Mouse (Mus musculus): ENCODE measurements around the gene Ets2. TPM values are rescaled to one million over a fixed set of nuclear protein-coding genes. Genes with fewer than 3 reads are reported as not detected.

Ets2 gene
- 100 to 1,000 TPM; 106 to 110 TPM for total RNA-seq (2021)

DNA sequence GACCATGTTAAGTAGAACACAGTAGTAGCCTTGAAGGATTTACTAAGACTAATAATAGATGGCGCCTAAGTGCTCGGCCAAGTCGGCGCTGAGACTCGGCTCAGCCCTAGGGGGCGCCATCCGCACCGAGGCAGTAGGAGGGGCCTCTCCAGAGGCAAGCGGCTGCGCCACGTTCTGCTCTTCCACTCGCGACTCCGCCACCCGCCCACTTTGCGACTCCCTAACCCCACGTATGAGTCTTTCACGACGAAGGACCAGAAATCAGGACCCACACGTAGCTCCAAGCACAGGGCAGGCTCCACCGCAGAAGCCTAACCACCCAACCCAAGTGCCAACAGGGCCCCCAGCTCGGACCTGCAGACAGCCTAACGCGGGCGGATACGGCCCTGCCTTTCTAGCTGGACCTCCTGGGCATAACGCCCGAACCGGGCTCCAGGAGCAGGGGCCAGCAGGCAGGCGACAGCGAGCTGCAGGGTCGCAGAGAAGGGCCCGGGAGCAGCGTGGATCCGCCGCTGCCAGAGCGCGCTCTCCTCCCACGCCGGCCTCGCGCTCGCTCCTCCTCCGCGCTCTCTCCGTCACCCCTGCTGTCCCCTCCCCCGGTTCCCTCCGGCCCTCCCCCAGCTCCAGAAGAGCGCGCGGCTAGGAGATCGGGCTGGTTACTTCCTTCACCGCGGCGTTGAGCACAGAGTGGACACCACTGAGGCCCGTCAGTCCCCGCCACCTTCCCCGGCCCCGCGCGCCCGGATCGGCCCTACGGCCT, at the start of gene Ets2:
Gene Ets2, plus strand, starts transcription at position 274 of the 760 bp plus-strand sequence.
- peak; percentile 94 for DNase-seq

DNA sequence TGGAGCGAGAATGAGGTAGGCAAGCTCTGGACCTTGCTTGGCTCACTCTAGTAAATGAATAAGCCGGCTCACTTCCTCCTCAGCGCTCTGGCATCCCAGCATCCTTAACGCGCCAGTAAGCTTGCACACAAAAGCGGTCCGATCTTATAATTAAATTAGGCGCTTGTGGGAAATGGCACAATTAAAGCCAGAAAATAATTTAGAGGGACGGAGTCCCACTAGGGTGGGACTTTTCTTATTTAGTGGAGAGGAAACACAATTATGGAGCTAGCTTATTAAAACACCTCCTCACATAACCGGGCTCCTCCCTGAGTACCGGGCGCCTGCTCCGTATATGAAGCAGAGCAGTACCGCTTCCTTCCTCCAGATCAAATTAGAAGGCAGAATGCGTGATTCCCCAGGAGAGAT, 47.7 kb upstream of the Ets2 start:
- DNase-seq: no peak

GRCm38 (mm10) chr16:95656535-95656934, 45.3 kb upstream of the Ets2 start:
- no peak for DNase-seq

- DNase-seq: no peak
These were observed 44.7 kb upstream of the Ets2 start for GRCm38 (mm10) chr16:95657187-95657586.

- no peak for DNase-seq
These were observed 44.1 kb upstream of the Ets2 start for GRCm38 (mm10) chr16:95657756-95658155.

GRCm38 (mm10) chr16:95658836-95659430, 42.9 kb upstream of the Ets2 start:
- DNase-seq: peak; percentile 72

DNA sequence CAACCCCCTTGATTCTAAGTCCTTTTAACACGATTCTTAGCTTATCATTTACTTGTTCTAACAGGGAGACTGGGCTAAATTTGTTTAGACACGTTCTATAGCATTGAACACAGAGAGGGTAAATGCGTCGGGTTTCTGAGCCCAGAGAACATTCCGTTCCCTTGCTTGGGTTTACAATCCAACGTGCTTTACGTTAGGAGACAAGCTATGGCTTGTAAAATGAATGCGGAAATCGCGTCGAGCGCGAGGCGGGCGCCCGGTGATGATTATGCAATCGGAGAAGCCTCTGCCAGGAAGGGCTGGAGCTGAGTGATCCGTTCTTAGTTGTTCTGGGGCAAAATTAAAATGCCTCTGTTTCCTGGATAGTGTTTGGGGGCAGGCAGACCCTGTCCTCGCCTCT, 42.4 kb upstream of the Ets2 start:
- no peak for DNase-seq

- no peak for DNase-seq
These were observed 41.0 kb upstream of the Ets2 start for GRCm38 (mm10) chr16:95660909-95661308.

DNA sequence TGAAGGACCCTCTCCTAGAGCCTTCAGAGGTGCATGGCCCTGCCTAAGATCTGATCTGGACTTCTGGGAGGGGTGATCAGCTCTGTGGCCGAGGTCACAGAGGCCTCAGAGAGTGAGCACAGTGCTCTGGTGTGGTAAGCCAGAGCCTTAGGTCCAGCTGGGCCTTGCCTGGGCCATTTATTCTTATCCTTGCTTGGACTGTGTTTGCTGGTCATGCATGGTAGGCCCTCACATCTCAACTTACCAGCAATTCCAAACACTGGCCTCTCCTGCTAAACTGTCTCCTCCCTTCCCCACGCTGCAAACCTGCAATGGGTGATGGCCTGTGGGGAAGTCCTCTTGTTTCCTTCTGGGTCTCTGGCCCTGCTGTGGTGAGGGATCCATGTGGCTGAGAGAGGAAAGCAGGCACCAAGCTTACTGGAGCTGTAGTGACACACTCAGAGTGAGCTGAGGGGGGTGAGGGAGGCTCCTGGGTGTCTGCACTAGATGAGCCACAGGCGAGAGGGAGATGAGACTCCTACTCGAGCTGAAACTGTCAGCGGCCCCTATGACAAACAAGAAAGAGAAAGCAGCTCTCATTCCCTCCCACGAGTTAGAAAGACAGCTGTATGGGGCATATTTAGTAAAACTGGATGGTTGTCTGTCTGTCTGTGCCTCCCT, 36.3 kb upstream of the Ets2 start:
- DNase-seq: no peak

DNA sequence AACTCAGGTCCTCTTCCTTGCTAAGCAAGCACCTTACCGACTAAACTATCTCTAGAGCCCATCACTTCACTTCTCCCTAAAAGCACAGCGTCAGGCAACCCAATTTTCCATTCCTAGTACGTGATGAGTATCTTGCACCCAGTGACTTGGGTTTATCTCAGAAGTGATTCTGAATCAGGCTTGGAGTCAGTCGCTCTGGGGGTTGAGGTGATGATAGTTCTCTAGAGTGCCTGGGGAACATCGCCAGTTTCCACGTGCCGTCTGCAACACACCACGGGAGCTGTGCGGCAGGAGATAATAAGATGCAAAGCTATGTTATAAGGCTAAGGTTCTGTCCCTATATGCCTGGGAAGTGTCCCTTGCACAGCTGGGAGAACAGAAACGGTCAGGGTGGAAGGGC, 35.6 kb upstream of the Ets2 start:
- no peak for DNase-seq

DNA sequence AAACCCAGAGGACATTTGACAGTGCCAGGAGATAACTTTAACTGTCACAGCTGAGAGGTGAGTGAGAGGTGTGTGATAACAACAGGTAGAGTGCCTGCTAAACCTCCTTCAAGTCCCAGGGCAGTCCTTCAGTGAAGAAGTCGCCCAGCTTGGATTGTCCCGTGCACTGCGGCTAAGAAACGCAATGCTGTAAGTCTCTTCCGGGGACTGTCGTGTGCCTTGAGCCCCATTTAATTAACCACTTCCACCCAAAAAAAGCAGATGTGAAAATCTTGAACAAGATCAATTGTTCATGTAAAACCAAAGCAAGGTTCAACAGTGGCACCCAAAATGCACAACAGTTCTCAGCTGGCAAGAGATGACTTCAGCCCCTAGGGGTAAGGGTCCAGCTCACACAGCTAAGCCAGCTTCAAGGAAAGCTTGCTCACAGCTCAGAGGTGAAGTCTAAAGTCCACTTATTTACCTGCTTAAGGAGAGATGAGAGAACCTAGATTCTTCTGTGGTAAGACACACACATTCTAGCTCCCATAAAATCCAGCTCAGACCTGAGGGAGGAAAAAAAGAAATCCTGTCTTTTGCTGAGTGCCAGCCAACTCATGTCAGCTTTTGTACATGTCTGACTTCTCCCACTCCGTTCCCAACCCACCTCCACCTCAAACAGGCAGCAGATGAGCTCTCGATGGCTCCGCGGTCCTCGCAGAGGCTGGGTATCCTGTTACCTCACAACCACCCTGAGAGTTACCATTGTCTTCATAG, 34.3 kb upstream of the Ets2 start:
- no peak for DNase-seq

DNA sequence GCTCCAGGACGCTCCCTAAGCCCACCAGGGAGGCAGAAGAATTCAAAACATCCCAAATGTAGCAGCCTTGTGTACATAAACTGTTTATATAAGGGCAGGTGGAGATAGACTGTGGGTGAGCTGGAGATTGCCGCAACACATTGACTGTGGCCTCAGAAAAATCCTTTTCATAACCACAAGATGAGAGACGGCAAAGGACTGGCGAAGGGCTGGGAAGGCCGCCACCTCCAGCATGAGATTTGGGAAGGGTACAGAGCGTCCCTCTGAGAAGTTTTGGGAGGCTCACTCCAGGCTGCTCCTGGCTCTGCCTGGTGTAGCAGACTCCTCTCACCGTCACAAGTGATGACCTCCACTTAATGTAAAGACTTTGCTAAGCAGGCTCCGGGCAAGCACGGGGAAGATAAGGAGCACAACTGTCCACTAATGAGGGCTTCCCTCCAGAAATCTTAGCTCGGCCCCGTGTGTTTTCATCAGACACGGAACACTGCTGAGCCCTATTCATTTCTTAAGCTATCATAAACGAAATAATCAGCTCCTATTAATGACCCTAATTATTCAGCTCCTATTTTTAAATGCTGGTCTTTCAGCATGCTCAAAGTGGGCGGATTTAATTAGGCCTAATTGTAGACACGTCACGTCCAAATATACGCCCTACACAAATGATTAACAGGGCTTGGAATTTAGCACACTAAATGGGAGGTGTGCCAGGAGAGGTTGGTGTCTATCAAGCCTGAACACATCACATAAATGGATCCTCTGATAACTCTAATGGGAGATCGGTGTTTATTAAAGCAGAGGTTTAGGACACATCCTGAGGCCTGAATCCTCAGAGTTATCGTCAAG, 33.5 kb upstream of the Ets2 start:
- no peak for DNase-seq

DNA sequence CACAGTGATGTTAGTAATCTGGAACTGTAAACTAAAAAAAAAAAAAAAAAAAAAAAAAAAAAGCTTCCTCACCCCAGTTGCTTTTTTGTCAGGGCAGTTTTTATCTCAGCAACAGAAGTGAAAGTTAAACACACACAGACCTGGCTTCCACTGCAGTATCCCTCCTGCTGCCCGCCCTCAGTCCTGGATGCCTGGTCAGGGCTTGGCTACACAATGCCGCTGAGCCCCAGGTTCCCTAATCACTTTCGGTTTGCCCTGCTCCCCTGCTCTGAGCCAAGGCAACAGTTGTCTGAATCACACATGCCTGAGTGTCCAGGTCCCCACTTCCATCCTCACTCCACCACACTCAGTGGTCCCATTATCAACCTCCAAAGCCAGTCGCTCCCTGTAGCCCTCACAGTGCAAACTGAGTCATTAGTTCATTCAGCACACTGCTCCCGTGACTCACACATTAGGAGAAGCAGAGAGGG, 27.4 kb upstream of the Ets2 start:
- peak; percentile 16 for DNase-seq

DNA sequence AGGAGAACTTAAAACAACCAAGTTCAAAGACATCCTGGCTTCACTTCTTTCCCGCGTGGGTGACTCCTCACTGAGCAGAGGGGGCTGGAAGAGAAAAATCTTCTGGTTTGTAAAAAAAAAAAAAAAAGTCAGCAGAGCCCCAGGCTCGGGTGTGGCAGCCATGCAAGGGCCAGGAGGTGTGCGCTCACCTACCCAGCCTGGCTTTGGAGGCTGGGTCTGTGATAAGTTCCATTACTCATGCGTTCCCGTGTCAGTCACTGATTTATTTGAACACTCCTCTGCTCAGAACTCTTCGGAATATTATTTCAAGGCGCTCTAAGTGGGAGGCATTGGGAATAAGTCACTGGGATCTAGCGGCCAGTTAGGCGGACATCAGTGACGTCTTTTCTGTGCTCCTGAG, 26.7 kb upstream of the Ets2 start:
- no peak for DNase-seq

- no peak for DNase-seq
These were observed 25.2 kb upstream of the Ets2 start for GRCm38 (mm10) chr16:95676668-95677067.

DNA sequence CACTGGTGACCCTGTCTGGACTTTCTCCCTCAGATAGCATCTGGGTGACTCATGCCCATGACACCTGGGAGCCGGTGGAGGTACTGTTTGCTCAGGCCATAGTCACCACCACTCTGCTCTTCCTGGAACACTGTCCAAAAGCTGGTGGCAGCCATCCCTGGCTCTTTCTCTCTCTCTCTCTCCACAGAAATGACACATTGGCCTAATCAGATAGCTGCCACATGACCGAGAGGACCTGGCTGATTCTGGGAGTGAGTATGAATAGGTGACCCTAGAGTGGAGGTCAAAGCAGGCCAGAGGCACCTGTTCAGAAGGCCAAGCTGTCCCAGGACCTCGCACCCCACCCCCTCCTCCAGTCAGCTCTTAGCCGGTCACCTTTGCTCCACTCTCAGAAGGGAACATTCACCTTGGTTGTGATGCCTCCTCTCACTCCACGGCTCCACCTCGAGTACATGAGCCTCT, 19.4 kb upstream of the Ets2 start:
- no peak for DNase-seq

- DNase-seq: no peak
These were observed 16.1 kb upstream of the Ets2 start for GRCm38 (mm10) chr16:95685807-95686206.

- no peak for DNase-seq
These were observed 15.6 kb upstream of the Ets2 start for GRCm38 (mm10) chr16:95686246-95686645.

DNA sequence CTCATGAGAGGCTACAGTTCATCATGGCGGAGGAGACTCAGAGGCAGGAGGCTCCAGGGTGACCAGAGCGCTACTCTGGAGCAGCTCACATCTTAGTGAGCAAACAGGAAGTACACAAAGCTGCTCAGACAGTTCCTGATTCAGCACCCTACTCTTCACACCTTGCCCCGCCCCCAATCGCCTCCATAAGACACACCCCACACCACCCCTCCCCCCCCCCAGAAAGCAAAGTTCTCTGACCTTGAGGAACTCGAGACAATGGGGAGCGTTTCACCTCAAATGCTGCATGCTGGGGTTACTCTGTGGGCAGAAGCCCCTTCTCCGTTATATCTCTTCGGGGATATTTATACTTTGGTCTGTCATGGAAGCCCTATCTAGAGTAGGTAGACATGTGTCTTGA, 15.0 kb upstream of the Ets2 start:
- no peak for DNase-seq

DNA sequence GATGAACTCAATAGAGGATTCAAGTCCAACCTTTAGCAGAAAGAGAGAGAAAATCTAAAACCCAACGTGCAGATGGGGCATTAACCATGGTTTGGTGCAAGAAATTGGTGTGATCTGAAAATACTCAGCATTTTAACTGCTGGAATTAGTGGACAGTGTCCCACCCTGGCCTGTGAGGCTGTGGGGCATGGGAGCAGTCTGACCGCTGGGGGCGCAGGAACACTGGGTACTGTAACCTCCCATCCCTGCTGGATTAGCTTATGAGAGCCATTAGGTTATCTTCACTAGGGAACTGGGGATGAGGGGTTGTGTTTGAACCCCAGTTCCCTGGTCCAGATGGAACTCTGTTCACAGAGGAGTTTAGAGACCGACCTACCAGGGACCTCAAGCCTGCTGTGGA, 13.9 kb upstream of the Ets2 start:
- no peak for DNase-seq

- no peak for DNase-seq
These were observed 5.3 kb upstream of the Ets2 start for GRCm38 (mm10) chr16:95696599-95696998.

DNA sequence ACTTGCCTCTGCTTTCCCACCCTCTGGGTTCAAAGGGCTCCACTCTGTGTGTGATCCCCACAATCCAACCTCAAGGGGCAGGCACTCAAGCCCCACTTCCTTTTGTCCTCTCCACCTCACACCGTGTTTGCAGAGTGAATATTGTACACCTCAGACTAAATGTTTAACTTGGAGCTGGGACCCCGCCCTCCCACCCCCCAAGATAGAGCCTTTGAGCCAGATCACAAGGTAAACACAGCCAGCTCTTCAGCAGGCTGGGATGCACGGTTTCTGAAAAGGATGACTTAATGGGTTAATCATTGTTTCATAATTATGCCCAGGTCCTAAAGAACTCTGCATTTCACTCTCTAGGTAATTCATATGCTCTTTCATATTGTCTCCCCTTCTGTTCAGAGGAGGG, 2.2 kb upstream of the Ets2 start:
- no peak for DNase-seq

Measured in heart, postnatal 4 days (tissue).